Mouse (Mus musculus): ENCODE results near the gene Pdhx. TPM values are rescaled to one million over a fixed set of nuclear protein-coding genes. Genes with fewer than 3 reads are reported as not detected.

The Pdhx gene
- total and polyA plus RNA-seq, 2 experiments from 2014 or later = 49.8 to 65.1 TPM

GRCm38 (mm10) chr2:103004599-103004998 is 68.7 kb downstream of the Pdhx start:
- H3K36me3 ChIP-seq (ENCODE audit: insufficient read depth) = no peaks in the 10 kb centered on the region
- 71% methylated on average over 7 of the region's 7 CpGs for WGBS

GRCm38 (mm10) chr2:102999153-102999575 is 74.1 kb downstream of the Pdhx start:
- H3K4me3 ChIP-seq (ENCODE audit: low read depth, low read length) = no peak overlapping the region
- DNase-seq (no peak), ATAC-seq (no peak)
- H3K9ac ChIP-seq = no peak overlapping the region
- no peaks in the 10 kb centered on the region for H3K9me3 ChIP-seq (ENCODE audit: low read length)
- no peak overlapping the region for H3K4me2 ChIP-seq (ENCODE audit: low read depth)
- TF ChIP-seq CTCF (IDR thresholded peaks at IDR 0.05; ENCODE audit: low read depth) = no peak
- no peak overlapping the region for H3K27ac ChIP-seq (ENCODE audit: low read depth, low read length)
- 80% methylated on average over 6 of the region's 6 CpGs for WGBS
- no peaks in the 10 kb centered on the region for H3K27me3 ChIP-seq (ENCODE audit: insufficient read depth, low read length)
- no peaks in the 10 kb centered on the region for H3K4me1 ChIP-seq (ENCODE audit: insufficient read depth)
- no peaks in the 10 kb centered on the region for H3K36me3 ChIP-seq (ENCODE audit: insufficient read depth)

More at GRCm38 (mm10) chr2:103004599-103004998, 68.7 kb downstream of the Pdhx start:
- no peak overlapping the region for H3K4me2 ChIP-seq (ENCODE audit: low read depth)
- no peak for ATAC-seq
- no peaks in the 10 kb centered on the region for H3K27me3 ChIP-seq (ENCODE audit: insufficient read depth, low read length)
- no peak overlapping the region for H3K4me3 ChIP-seq (ENCODE audit: low read depth, low read length)
- no peaks in the 10 kb centered on the region for H3K4me1 ChIP-seq (ENCODE audit: insufficient read depth)
- no peak for DNase-seq
- H3K9me3 ChIP-seq (ENCODE audit: low read length) = no peaks in the 10 kb centered on the region
- H3K9ac ChIP-seq = no peak overlapping the region
- no peak for TF ChIP-seq CTCF (IDR thresholded peaks at IDR 0.05; ENCODE audit: low read depth)
- H3K27ac ChIP-seq (ENCODE audit: low read depth, low read length) = no peak overlapping the region

- Histone ChIP-seq H3K9ac (no peak overlapping the region), H3K27me3 (ENCODE audit: insufficient read depth, low read length) (no peaks in the 10 kb centered on the region), H3K36me3 (ENCODE audit: insufficient read depth) (no peaks in the 10 kb centered on the region), H3K4me1 (ENCODE audit: insufficient read depth) (no peaks in the 10 kb centered on the region), H3K4me2 (ENCODE audit: low read depth) (no peak overlapping the region), H3K9me3 (ENCODE audit: low read length) (no peaks in the 10 kb centered on the region), H3K4me3 (ENCODE audit: low read depth, low read length) (no peak overlapping the region), H3K27ac (ENCODE audit: low read depth, low read length) (no peak overlapping the region)
- ATAC-seq (no peak), DNase-seq (no peak)
- no peak for TF ChIP-seq CTCF (IDR thresholded peaks at IDR 0.05; ENCODE audit: low read depth)
- 21% methylated on average over 5 of the region's 5 CpGs for WGBS
Measured at GRCm38 (mm10) chr2:102998356-102998755, 75.0 kb downstream of the Pdhx start.

GRCm38 (mm10) chr2:102997874-102998273 is 75.4 kb downstream of the Pdhx start:
- Histone ChIP-seq H3K36me3 (ENCODE audit: insufficient read depth) (no peaks in the 10 kb centered on the region), H3K4me1 (ENCODE audit: insufficient read depth) (no peaks in the 10 kb centered on the region), H3K27ac (ENCODE audit: low read depth, low read length) (no peak overlapping the region), H3K4me2 (ENCODE audit: low read depth) (no peak overlapping the region), H3K4me3 (ENCODE audit: low read depth, low read length) (no peak overlapping the region), H3K27me3 (ENCODE audit: insufficient read depth, low read length) (no peaks in the 10 kb centered on the region), H3K9ac (no peak overlapping the region), H3K9me3 (ENCODE audit: low read length) (no peaks in the 10 kb centered on the region)
- 68% methylated on average over 1 of the region's 1 CpGs for WGBS
- DNase-seq (no peak), ATAC-seq (no peak)
- TF ChIP-seq CTCF (IDR thresholded peaks at IDR 0.05; ENCODE audit: low read depth) = no peak

GRCm38 (mm10) chr2:102993841-102994607 is 79.3 kb downstream of the Pdhx start:
- no peak for TF ChIP-seq CTCF (IDR thresholded peaks at IDR 0.05; ENCODE audit: low read depth)
- H3K9ac ChIP-seq = no peak overlapping the region
- H3K4me3 ChIP-seq (ENCODE audit: low read depth, low read length) = no peak overlapping the region
- no peaks in the 10 kb centered on the region for H3K27me3 ChIP-seq (ENCODE audit: insufficient read depth, low read length)
- ATAC-seq = no peak
- no peak overlapping the region for H3K27ac ChIP-seq (ENCODE audit: low read depth, low read length)
- H3K4me1 ChIP-seq (ENCODE audit: insufficient read depth) = no peaks in the 10 kb centered on the region
- H3K9me3 ChIP-seq (ENCODE audit: low read length) = no peaks in the 10 kb centered on the region
- no peak for DNase-seq
- no peak overlapping the region for H3K4me2 ChIP-seq (ENCODE audit: low read depth)
- H3K36me3 ChIP-seq (ENCODE audit: insufficient read depth) = no peaks in the 10 kb centered on the region
- WGBS = 93% methylated on average over 3 of the region's 3 CpGs

GRCm38 (mm10) chr2:102992405-102992804 is 80.9 kb downstream of the Pdhx start:
- ATAC-seq = no peak
- DNase-seq = no peak
- no peak overlapping the region for H3K4me2 ChIP-seq (ENCODE audit: low read depth)
- 92% methylated on average over 6 of the region's 6 CpGs for WGBS
- no peak overlapping the region for H3K27ac ChIP-seq (ENCODE audit: low read depth, low read length)
- H3K36me3 ChIP-seq (ENCODE audit: insufficient read depth) = no peaks in the 10 kb centered on the region
- H3K9me3 ChIP-seq (ENCODE audit: low read length) = no peaks in the 10 kb centered on the region
- no peaks in the 10 kb centered on the region for H3K27me3 ChIP-seq (ENCODE audit: insufficient read depth, low read length)
- H3K4me3 ChIP-seq (ENCODE audit: low read depth, low read length) = no peak overlapping the region
- no peak overlapping the region for H3K9ac ChIP-seq
- H3K4me1 ChIP-seq (ENCODE audit: insufficient read depth) = no peaks in the 10 kb centered on the region
- TF ChIP-seq CTCF (IDR thresholded peaks at IDR 0.05; ENCODE audit: low read depth) = no peak

- ATAC-seq (no peak), DNase-seq (no peak)
- Histone ChIP-seq H3K4me1 (ENCODE audit: insufficient read depth) (no peaks in the 10 kb centered on the region), H3K9me3 (ENCODE audit: low read length) (no peaks in the 10 kb centered on the region), H3K4me2 (ENCODE audit: low read depth) (no peak overlapping the region), H3K27me3 (ENCODE audit: insufficient read depth, low read length) (no peaks in the 10 kb centered on the region), H3K9ac (no peak overlapping the region), H3K27ac (ENCODE audit: low read depth, low read length) (no peak overlapping the region), H3K4me3 (ENCODE audit: low read depth, low read length) (no peak overlapping the region), H3K36me3 (ENCODE audit: insufficient read depth) (no peaks in the 10 kb centered on the region)
- 57% methylated on average over 2 of the region's 2 CpGs for WGBS
- no peak for TF ChIP-seq CTCF (IDR thresholded peaks at IDR 0.05; ENCODE audit: low read depth)
Measured at GRCm38 (mm10) chr2:102990301-102990702, 83.0 kb downstream of the Pdhx start.

Measured in forebrain, postnatal 0 days (tissue).